Mouse (Mus musculus) thymus, postnatal 36 days (tissue): ENCODE data around the gene Slc25a34.
A peak's percentile ranks its signal among the peaks of the same experiment; 100 is the strongest.

Experiments
- DNase-seq, 2 experiments: peaks; one replicate each; pipeline ENCODE4 v3.0.0; 2022; ENCODE audit warnings: mixed read lengths in 2 of 2

The Slc25a34 gene

DNA sequence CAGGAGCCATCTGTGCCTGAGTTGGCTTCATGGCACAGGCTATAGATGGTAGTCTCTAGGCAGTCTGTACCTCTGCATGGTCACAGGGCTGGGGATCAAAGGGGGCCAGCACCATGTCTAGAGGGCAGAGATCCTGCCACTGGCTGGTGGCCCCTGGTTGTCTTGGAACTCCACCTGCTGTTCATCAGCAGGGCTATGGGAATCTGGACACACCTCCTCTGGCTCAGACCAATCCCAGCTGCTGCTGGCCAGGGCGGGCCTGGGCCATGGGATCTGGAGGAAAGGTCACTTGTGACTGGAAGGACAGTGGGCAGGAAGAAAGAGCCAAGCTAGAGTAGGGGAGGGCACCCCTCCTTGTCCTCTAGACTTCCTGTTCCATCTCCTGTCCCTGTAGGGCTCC is at the start of gene Slc25a34:
TSS of gene Slc25a34 (minus strand) at position 156 of the 400 bp plus-strand sequence.
- no peak for DNase-seq

DNA sequence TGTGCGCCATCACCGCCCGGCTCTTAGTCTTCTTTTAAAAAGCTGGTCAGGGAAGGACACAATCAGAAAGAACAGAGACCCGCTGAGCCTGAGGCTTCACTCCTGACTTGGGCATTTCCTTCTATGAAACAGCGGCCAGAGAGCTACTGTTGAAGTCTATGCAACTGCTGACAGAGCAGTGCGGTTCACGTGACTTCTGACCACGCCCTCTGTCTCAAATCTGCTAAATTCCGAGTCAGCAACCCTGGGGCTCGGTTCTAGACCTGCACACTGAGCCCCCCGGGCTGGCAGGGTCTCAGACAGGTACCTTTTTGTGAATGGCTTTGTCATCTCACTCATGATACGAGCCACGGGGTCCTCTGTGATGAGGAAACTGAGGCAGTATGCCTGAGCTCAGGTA is 48.7 kb upstream of the Slc25a34 start:
- no peak for DNase-seq

DNA sequence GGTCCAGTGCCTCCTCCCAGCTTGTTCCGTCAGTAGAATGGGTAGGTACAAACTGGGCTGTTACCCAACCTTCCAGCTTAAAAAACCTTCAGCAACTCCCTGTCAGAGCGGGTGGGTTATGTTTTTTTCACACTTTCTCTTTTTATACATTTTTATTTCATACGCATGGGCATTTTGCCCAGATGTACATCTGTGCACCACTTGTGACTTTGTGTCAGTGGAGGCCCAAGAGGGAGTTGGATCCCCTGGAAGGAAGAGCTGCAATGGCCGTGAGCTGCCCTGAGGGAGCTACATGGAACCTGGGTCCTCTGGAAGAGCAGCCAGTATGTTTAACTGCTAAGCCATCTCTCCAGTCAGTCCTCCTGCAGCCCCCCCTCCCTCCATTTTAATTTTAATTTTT is 47.8 kb upstream of the Slc25a34 start:
- no peak for DNase-seq

DNA sequence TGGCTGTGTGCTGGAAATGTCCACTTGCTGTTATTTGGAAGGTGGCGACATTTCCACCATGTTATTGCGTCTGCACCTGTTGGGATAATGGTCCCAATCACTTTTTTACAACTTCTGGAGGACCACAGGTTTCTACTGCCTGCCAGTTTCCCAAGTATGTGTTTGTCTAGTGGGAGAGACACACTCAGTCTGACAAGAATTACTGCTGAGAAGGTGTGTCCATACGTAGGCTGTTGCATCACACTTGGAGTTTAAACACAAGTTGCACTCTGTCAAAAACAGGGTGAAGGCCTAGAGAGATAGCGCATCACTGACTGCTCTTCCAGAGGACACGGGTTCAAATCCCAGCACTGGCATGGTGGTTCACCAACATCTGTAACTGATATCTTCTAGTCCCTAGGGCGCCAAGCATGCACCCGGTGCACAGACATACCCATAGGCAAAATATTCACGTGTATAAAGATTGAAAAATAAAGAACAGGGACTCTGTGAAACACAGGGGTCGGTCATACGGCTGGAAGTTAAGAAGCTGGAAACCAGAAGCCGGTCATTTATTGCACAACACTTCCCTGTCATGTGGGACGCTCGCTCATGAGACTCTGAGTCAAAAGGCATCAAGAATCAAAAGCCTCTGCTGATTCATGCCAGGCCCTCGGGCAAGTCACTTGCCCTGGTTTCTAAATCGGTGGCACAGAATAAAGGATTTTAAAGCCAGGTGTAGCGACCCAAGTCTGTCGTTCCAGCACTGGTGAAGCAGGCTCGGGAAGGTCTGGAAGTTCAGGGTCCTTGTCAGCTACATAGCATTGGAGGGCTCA is 46.5 kb upstream of the Slc25a34 start:
- DNase-seq: no peak

DNA sequence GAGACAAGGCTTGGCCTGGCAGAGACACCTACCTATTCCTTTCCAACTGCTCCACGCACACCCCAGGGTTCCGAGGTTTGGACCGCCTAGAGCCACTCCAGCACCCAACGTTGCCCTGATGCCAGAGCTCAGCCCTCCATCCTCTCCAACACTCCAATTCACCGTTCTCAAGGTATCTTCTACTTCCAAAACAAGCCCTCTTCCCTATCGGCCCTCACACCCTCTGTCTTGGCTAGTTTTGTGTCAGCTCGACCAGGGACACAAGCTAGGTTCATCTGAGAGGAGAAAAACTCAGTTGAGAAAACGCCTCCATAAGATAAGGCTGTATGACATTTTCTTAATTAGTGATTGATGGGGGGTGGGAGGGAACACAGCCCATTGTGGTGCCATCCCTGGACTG is 41.2 kb upstream of the Slc25a34 start, which contains the start of gene Plekhm2:
TSS of gene Plekhm2 (minus strand) at position 101 of the 400 bp plus-strand sequence.
- no peak for DNase-seq

DNA sequence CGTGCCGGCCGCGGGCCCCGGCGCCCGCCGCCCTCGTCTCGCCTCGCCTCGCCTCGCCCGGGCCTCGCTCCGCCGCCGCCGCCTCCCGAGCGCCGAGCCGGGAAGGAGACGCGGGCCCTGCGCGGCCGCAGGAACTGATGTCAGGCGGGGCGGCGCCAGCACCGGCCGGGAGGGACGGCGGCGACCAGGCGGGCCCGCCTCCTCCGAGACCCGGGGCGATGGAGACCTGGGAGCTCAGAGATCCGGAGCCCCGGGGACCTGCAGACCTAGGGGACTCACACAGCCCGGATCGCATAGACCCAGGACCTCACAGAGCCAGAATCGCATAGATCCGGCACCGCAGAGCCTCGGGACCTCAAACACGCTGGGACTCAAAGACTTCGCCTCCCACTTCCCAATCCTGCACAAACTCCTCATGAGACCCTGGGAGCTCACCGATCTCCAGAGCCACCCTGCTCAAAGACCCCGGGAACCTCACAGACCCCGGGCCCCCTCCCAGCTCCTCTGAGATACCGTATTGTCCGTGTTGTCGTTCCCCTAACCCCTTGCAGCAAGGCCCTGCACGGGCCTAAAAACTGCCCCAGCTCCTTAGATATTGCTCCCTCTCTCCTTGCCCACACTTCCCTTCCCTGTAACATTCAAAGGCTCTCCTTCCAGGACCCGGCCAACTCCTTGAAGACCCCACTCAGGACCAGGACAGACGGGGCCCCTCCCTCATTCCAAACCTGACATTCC is 40.6 kb upstream of the Slc25a34 start:
- peak; percentile 72 to 80 for DNase-seq

DNA sequence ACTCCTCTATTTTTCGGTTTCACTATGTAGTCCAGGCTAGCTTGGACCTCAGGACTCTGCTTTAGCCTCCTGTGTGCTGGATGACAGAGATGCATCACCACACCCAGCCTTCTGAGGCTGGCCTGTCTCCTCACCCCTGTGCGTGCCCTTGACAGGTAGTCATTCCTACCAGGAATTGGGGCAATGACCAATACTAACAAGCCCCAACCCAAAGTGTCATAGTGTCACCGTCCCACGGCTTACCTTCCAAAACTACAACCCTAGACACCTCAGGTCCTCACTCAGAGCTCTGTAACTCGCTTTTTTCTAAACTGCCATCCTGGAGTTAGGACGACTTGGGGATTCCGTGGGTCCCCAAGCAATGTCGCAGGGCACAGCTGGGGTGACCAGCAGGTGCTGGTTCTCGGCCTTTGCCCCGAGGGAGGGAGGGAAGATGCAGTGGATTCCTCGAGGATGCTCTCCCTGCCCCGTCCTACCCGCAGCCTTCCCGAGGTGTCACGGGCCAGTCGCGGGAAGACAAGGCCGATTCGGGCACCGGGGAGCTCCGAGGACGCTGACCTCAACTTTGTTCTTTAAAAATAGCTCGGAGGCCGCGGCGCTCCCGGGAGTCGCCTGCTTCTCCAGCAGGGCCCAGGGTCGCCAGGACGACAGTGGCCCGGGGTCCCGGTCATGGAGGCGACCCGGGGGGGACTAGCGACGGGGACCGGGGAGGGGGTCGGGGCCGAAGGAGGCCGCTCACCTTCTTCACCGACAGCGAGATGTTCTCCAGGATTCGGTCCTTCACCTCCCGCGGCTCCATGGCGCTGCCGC is 39.7 kb upstream of the Slc25a34 start:
- DNase-seq: peak in 1 of 2 experiments; percentile 24

DNA sequence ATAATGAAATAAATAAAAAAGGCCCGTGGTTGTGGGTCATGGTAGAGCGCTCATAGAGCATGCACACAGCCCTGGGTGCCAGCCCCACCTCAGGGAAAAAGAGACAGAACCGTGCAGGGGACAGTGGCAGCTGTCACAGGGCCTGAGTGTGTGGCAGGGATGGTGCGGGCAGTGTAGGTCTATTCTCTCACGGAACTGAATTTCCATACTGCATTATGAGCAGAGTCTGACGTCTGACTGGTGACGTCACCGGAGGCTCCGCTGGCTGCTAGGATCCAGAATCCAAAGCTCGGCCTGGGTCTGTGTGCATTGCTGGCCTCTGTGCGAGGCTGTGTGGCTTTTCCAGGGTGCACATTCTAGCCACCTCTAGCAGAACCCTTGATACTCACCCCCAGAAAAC is 37.3 kb upstream of the Slc25a34 start:
- no peak for DNase-seq

DNA sequence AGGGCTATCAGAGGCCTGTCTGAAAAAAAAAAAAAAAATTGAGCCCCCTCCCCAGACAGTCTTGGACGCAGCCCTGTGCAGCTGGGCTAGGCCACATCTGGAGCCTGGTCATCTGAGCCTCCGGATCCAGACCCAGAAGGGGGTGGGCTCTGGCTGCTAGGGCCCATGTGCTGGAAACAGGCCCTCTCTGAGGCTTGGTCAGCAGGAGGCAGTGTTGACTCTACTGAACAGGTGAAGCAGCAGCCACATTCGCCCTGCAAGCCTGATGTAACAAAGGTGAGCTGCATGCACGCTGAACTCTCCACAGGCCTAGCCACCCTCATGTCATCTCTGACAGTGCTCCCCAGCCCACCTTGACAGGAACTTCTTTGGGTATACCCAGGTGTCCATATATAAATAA is 36.1 kb upstream of the Slc25a34 start:
- no peak for DNase-seq

DNA sequence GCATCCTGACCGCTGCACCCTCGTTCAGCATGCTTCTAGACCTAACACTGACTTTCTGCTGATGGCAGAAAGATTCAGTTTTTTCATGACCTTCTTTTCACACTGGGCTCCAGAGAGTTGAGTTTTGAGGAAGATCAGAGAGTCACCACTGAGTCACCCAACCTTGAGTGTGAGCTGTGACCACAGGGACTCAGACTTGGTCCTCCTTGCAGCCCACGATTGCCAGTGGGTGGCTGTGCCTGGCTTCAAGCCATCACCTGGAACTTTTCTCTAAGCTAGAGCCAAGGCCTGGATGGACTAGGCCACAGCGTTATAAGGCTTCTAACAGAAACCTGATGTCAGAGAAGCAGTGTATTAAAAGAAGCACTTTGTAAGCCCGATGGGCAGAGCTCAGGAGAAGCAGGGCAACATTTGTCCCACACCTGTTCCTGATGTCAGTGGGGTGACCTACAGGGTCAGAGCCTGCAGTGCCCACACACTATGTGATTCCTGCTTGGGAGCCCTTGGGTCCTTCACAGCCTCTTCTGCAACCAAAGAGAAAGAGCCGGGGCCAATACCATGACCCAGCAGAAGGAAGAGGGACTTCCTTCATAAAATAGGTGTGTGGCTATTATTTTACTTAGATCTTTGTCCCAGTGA is 35.3 kb upstream of the Slc25a34 start:
- no peak for DNase-seq

DNA sequence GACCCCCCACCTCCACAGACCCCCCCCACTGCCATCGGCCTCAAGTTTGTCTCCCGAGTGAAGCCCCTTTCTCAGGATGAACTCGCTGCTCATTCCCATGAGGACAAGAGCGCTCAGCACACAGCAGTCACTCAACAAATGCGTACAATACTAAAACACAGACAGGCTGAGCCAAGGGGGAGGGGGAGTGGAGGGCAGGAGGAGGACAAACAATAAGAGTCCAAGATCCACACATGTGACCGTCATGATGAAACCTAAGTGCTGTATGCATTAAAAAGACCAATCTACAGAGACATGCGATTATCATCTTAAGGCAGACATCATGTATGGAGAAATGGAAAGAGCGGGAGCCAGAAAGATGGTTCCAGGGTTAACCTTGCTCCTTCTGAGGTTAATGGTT is 33.3 kb upstream of the Slc25a34 start:
- DNase-seq: no peak

DNA sequence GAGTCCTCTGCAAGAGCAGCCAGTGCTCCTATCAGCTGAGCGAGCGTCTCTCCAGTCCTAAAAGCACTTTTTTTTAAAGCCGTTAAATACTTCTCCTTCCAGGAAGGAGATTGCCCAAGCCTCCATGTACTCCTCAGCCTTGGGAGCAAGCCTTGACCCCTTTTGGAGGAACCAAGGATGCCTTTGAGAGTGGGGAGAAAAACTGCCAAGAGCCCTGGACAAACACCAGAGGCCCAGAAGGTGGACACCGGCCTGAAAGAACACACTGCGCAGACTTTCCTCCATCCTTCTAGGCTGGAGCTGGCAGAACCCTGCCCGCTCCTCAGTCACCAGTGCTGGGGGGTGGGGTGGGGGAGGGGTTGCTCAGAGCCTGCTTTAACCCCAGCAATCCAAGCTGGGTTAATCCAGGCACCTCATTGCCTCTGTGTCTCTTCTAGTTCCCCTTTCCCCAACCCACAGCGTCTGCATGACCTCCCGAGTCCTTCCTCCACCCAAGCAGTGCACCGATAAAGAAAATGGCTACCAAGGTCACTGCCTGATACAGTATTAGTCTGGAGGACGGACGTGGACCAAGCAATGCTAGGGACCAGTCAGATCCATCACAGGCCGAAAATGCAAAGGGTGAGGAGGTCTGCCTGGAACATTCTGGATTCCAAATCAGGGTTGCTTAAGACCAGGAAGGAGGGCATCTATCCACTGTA is 32.4 kb upstream of the Slc25a34 start:
- DNase-seq: no peak

DNA sequence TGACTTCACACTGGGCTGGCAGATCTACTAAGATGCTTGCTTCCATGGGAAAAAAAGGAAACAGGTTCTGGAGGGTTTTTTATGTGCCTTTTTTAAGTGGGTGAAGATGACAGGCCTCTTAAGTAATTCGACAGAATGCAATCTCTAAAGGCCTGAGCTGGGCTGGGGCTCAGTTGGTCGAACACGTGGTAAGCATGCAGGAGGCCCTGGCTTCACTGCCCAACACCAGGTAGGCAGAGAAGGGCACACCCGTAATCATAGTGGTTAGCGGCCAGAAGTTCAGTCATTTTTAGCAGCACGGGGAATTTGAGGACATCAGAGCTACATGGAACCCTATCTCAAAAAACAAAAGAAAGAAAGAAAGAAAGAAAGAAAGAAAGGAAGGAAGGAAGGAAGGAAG is 30.9 kb upstream of the Slc25a34 start:
- DNase-seq: no peak

DNA sequence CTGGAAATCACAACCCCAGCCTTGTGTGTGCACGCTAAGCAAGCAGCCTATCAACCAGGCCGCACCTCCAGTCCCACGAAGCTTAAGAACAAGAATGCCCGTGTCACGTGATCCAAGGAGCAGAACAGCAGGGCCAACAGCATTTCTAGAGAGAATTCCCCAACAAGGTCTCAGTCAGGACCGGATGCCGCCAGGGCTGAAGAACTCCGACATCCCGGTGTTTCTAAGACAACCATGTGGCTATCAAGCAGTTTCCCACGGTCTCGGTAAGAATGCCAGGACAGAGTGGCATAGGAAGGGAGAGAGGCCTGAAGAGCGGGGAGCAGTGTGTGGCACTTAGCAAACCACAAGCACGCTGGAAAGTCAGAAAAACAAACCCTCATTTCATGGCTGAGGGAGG is 30.2 kb upstream of the Slc25a34 start:
- DNase-seq: no peak

DNA sequence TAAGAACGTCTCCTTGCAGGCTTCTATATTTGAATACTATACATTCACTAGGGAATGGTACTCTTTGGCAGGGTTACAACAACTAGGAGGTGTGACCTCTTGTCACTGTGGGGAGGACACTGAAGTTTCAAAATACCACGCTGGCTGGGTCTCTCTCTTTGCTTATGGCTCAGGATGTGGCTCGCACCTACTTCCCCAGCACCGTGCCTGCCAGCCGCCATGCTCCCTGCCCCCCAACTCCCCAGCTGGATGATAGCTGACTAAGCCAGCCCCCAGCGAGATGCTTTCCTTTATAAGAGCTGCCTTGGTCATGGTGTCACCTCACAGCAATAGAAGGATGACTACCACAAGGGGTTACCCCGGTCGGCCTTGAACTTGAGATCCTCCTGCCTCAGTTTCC is 29.4 kb upstream of the Slc25a34 start:
- DNase-seq: no peak

DNA sequence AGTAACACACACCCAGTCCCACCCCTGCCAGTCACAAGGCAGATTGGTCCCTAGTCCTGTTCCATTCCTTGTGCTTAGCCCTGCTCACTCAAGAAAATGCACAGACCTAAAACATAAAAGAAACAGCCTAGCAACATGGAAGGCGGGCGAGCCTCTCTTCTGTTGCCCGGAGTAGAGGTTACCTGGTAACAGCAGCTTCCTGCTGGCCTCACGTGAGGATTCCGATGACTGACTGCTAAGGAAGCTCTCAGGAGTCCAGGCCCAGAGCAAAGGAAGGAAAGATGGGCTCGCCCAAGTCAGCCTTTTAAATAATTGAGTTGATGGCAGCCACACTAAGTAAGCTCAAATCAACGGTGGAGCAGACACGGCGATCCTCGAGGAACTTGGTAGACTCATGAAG is 28.3 kb upstream of the Slc25a34 start:
- no peak for DNase-seq

DNA sequence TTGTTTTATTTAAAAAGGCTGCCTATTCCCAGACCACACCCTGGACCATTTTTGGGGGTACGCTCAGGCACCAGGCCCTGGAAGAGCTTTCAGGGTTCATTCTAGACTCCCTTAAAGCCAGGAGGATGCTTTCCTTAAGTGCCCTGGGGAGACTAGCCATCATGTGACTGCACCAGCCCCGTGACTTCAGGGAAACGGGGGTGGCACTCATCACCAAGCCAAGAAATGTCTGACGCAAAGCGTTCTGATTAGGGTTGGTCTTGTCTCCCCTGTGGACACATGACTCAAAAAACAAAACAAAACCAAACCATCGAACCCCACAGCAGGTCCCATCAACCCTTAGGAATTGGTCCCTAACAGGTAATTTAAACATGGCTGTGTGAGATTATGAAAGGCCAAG is 27.7 kb upstream of the Slc25a34 start:
- no peak for DNase-seq

DNA sequence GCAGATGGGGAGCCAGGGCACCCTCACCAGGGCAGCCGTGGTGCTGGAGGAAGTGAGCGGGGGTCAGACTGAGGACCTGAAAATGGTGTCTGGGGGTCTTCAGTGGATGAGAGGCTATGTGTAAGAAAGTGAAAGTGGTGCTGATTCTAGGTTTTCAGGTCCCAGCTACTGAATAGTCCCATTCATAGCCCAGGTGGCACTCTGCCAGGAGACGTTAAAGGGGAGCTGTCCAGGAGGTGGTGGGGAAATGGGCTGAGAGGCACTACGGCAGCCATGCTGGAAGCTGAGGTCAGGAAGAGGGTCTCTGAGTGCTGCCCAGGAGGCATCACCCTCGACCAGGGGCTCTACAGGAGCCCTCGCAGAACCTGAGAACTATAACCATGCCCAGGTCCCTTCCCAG is 25.6 kb upstream of the Slc25a34 start:
- DNase-seq: no peak

DNA sequence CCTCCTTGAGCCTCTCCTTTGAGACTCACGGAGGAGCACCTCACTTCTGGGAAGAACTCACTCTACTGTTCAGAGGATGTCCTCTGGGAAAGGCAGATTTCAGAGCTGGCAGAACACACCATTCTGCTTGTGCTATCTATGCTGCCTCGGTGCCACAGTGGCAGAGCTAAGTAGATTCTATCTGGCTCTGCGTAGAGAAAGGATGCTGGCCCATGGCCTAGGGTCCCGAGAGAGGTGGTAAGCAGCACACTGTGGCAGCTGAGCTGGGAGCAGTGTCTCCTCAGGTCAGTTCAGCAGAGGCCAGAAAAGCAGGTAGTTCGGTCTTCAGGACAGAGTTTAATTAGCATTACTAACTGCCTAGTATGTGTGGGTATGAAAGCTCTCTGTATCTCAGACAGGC is 24.6 kb upstream of the Slc25a34 start:
- DNase-seq: no peak

DNA sequence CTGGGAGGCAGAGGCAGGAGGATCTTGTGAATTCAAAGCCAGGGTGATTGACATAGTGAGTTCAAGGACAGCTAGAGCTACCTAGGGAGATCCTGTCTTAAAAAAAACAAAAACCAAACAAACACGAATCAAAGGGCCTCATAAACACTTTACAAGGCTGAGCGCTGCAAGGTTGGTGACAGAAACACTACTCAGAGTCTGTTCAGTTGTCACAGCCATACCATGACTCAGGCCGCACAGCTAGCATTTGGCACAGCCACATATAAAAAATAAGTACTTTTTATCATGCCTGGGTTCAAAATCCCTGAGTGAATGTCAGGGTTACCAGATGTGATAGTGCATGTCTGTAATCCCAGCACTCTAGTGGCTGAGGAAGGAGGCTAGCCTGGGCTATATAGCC is 23.6 kb upstream of the Slc25a34 start:
- DNase-seq: no peak

DNA sequence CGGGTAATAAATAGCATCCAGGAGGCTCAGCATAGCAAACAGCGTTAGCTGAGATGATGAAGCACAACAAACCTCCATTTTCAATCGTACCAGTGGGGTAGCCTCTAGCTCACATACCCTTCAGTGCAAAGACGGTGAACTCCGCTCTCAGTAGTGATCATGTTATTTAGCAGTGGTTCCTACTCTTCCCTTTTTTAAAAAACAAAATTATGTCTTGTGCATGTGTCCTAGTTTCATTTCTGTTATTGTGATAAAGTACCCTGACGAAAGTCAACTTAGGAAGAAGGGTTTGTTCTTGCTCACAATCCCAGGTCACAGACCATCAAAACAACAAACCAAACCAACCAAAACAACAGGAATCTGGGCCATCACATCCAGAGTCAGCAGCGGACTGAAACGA is 22.4 kb upstream of the Slc25a34 start:
- DNase-seq: no peak

DNA sequence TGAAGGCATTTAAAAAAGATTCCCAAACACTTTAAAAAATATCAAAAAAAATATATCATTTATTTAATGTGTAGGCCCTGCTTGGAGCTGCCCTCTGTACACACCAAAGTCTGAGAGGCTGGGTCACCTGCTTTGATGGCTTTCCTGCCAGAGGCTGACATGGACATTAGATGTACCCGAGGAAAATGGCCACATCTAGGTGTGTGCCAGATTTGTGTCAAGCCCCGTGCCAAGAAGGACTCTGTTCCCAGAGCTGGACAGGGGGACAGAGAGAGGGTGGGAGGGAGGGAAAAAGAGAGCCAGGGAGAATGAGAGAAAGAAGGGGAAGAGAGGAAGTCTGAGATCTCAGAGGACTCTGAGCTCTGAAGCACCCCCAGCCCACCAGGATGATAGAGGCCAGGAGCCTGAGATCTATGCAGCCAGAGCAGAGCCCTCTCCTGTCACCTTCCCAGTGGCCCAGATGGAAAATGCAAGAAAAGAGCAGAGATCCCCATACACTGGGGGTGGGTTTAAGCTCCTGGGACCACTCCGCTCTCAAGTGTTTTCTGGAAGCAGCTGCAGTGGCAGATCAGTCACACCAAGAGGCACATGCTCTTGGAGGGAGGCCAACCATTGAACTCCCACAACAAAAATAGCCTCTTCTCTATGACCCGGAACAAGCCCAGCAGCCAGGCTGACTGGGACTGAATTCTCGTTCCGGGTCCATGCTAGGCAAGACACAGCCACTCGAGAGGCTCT is 19.7 kb upstream of the Slc25a34 start:
- no peak for DNase-seq
